Mouse (Mus musculus) brain, embryonic 14.5 days (tissue): ENCODE measurements around the gene Lgr5. TPM values are rescaled to one million over a fixed set of nuclear protein-coding genes. Genes with fewer than 3 reads are reported as not detected.

Experiments
- DNase-seq: peaks from one replicate; pipeline ENCODE4 v3.0.0-alpha.2; 2011; ENCODE audit warnings: low read depth
- CTCF ChIP-seq: fragments of 200-500 bp; IDR thresholded peaks from 2 replicates; pipeline ENCODE4 v1.5.1; 2012; ENCODE audit warnings: inconsistent platforms, mild to moderate bottlenecking, moderate library complexity, borderline replicate concordance; ENCODE audit not compliant: insufficient read depth, insufficient read length; ENCODE audit errors: extremely low read depth
- POLR2A ChIP-seq: fragments of 200-500 bp; IDR thresholded peaks from 2 replicates; pipeline ENCODE4 v1.6.1; 2012; ENCODE audit warnings: mild to moderate bottlenecking, inconsistent platforms, borderline replicate concordance; ENCODE audit not compliant: poor library complexity, insufficient read depth, insufficient read length, severe bottlenecking; ENCODE audit errors: extremely low read depth
- polyA plus RNA-seq: library from polyadenylated mRNA; depleted of rRNA; stranded (reverse); fragments of >200 nt; gene quantifications from 2 replicates; pipeline ENCODE4 v1.2.3, GENCODE M21; 2012; rRNA removed

The Lgr5 gene
- 1.4 and 2.3 TPM in 2 replicates for polyA plus RNA-seq

DNA sequence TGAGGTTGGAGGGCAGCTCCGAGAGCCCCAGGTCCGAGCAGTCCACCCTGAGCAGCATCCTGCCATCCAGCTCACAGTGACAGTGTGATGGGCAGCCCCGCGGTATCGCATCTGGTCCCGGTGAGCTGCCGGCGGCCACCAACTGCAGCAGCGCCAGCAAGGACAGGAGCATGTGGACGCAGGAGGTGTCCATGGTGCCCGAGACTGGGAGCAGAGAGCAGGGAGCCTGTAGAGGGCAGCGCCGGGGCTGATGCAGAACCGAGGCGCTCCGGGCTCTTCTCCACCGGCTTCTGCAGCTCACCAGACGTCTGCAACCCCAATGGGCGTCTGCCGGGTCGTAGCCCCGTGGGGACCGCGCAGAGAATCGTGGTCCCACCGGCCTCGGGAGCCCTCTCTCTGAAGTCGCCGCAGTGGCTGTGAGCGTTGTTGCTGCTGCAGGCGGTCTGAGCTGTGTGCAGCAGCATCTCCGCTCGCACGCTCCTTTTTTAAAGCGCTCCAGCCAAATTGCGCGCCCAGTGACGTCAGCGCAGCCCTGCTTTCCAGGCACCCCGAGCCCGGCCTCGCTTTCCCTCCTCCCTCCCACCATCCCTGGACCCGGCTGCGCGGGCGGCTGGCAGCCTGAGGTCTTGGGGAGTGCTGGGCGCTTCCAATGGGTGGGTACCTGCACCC, at the start of gene Lgr5:
TSS of gene Lgr5 (minus strand) at position 480 of the 669 bp plus-strand sequence.
- TF ChIP-seq CTCF (0 out of 2 replicates have a peak, but pooled peaks have one; percentile 9), POLR2A (no peak)

DNA sequence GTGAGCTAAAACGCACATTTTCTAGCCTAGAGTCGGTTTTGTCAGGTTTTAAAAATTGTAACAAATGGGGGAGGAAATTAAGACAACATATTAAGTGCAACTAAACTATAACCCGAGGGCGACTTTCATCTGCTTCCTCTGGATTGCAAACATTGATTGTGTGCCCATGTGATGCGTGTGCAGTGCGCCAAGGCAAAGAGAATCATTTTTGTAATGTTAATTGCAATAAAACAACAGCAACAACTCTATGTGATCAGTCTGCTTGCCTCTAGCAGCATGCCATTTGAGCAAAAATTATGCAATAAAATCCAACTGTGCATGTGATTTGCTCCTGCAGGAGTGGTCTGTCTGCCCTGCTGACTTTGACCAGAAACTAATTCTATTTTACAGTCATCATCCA, 39.1 kb upstream of the Lgr5 start:
- no peak for DNase-seq
- no peak for TF ChIP-seq CTCF
- no peak for TF ChIP-seq POLR2A

More for the DNA sequence above, at the start of gene Lgr5:
- peak; percentile 86 for DNase-seq

DNA sequence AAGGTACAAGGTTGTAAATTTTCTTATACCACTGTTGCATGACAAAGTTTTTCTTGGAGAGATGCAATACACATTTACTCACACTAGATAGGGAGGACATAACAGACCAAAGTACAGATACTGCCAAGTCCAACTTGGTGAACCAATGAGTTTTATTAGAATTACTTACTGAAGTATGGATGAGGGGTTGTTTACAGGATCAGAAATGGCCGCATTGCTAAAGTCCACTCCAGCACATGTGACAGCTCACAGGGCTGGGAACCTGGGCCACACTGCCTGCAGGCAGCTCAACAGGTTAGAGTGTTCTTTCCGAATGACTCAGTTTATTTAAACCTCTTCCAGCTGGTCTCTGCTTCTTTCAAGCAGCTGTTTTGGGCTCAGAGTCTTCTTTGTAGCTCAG, 37.4 kb upstream of the Lgr5 start:
- TF ChIP-seq CTCF, result no peak
- TF ChIP-seq POLR2A, result no peak

DNA sequence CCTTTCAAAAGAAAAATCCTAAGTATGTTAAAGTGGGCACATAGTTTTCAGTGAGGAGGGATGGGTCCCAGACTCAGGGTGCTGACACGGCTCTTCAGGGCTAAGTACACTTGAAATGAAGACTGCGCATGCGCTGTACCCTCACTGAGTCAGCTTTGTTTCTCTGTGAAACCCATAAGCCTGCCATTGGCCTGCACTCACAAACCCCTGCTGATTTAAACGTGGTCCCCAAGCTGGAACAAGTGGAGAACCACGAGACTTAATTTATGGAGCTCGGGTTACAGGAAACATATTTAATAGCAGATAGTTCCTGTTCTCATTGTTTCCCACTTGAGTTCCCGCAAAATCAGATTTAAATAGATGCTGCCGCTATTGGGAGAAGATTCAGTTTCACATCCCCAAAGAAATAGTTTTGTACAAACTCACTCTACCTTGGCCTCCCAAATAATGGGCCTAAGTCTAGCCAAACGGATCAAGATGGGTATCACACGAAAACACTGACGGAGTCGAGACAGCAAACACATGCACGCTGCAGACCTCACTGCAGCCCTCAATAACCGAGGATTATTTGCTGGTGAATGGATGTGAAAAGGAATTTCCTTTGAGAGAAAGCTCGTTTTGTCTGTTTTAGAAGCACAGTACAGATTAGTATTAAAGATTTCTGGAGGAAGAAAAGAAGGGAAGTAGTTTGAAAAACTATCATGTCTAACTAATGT, 36.5 kb upstream of the Lgr5 start:
- peak; percentile 90 for DNase-seq
- no peak for TF ChIP-seq CTCF
- TF ChIP-seq POLR2A, result no peak

More for the DNA sequence above, 37.4 kb upstream of the Lgr5 start:
- no peak for DNase-seq

DNA sequence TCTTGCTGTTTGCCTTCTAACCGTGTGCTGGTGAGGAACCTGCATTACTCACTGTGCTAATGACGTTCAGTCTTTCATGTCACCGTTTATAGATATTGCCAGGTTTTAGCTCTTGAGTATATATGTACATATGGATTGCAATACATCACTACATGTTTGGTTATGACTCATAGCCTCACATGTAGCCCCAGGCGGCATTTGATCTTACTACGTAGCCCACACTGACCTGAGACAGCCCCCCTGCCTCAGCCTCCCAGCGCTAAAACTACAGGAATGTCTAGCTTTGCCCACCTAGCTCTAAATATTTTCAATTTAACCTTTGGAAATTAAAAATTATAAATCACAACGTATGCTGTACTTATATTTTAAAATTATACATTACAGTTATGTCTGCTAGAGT, 35.9 kb upstream of the Lgr5 start:
- TF ChIP-seq POLR2A, result no peak
- no peak for TF ChIP-seq CTCF
- no peak for DNase-seq

- TF ChIP-seq CTCF, result no peak
- no peak for TF ChIP-seq POLR2A
- peak; percentile 49 for DNase-seq
These were observed 30.8 kb upstream of the Lgr5 start for GRCm38 (mm10) chr10:115618288-115618856.

- DNase-seq, result peak; percentile 85
- TF ChIP-seq CTCF (peak; percentile 64; the same call in 1 of the 2 replicates), POLR2A (no peak)
These were observed 30.1 kb upstream of the Lgr5 start for GRCm38 (mm10) chr10:115617456-115618287.

GRCm38 (mm10) chr10:115595748-115596147, 8.2 kb upstream of the Lgr5 start:
- no peak for TF ChIP-seq CTCF
- no peak for TF ChIP-seq POLR2A
- no peak for DNase-seq

- no peak for TF ChIP-seq POLR2A
- no peak for TF ChIP-seq CTCF
- DNase-seq, result no peak
These were observed 6.1 kb upstream of the Lgr5 start for GRCm38 (mm10) chr10:115593651-115594050.

- DNase-seq, result peak; percentile 45
- TF ChIP-seq CTCF (no peak), POLR2A (no peak)
These were observed 5.6 kb upstream of the Lgr5 start for GRCm38 (mm10) chr10:115593221-115593620.

GRCm38 (mm10) chr10:115587979-115588378, 399 bp upstream of the Lgr5 start:
- TF ChIP-seq CTCF (no peak), POLR2A (no peak)
- DNase-seq, result no peak
